ENCODE assay signal across 23 mouse cellular contexts in the genomic region with DNA sequence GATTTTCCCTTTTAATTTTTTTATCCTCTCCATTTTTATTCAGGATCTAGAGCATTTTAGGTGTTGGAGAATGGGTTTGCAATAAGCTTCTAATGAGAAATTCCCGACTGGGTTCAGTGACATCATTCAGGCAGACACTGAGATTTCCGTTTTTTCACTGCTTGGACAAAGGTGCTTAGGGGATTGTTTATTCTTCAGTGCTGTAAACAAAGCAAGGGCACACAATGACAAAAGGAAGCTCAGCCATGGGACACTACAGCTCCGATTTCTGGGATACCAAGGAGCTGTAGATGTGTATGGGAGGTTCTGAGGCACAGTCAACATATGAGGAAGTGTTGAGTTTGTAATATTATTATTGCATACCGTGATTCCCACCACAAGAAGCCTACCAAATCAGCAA.
DNase-seq lines count a peak whose midpoint lies in the region; ATAC-seq and TF ChIP-seq lines count a peak whose summit lies in the region.
"Had no signal": no experiment of that assay in that cellular context is flagged by ENCODE, and none has a peak within 500 bp of the region (broad histone marks: within the 10 kb centered on the region; RNA-seq: fewer than 3 reads in every experiment).

No protein-coding gene starts in this region.

- no peaks in the 10 kb centered on the region for H3K9me3 ChIP-seq in lung, embryonic 14.5 days (ENCODE audit: low read depth, low read length)
- no peaks in the 10 kb centered on the region for H3K9me3 ChIP-seq in midbrain, embryonic 12.5 days
- no peaks in the 10 kb centered on the region for H3K9me3 ChIP-seq in midbrain, embryonic 15.5 days
- H3K9me3 ChIP-seq: embryonic facial prominence, embryonic 13.5 days; embryonic facial prominence, embryonic 15.5 days; forebrain, embryonic 10.5 days; forebrain, embryonic 12.5 days had no signal

- DNase-seq in lung, embryonic 14.5 days, result peak; percentile 38
- DNase-seq in lung, adult 2 months, result no peak
- DNase-seq in lung, postnatal 10 days, result peak; percentile 31
- no peak for DNase-seq in lung, postnatal 14 days
- DNase-seq in lung, postnatal 36 days, result peak; percentile 56
- DNase-seq in gastrocnemius, adult 18-20 months (ENCODE audit: low spot score), result no peak
- DNase-seq: adrenal gland, adult 2 months; adrenal gland, postnatal 10 days; adrenal gland, postnatal 25 days; cerebellum, adult 11 months; cerebellum, adult 18-20 months; cerebellum, adult 8-10 months; cerebellum, adult 9-11 months; cerebellum, postnatal 14 days; cerebellum, postnatal 36 days; embryo, embryonic 11 days had no signal

- no peak overlapping the region for H3K4me3 ChIP-seq in lung, embryonic 14.5 days (ENCODE audit: low read depth, low read length)
- no peak overlapping the region for H3K4me3 ChIP-seq in lung, adult 2 months (replicated peaks; ENCODE audit: extremely low read depth, low read depth, low read length)
- H3K4me3 ChIP-seq in midbrain, embryonic 12.5 days, result no peak overlapping the region
- H3K4me3 ChIP-seq in midbrain, embryonic 15.5 days, result no peak overlapping the region
- H3K4me3 ChIP-seq: embryonic facial prominence, embryonic 13.5 days; embryonic facial prominence, embryonic 15.5 days; erythroblast, embryonic 14.5 days; forebrain, embryonic 10.5 days; forebrain, embryonic 12.5 days had no signal

- H3K36me3 ChIP-seq in lung, embryonic 14.5 days (ENCODE audit: insufficient read depth), result no peaks in the 10 kb centered on the region
- no peaks in the 10 kb centered on the region for H3K36me3 ChIP-seq in midbrain, embryonic 12.5 days
- no peaks in the 10 kb centered on the region for H3K36me3 ChIP-seq in midbrain, embryonic 15.5 days (replicated peaks)
- H3K36me3 ChIP-seq: embryonic facial prominence, embryonic 13.5 days; embryonic facial prominence, embryonic 15.5 days; forebrain, embryonic 10.5 days; forebrain, embryonic 12.5 days had no signal

- TF ChIP-seq CTCF in lung, embryonic 14.5 days (IDR thresholded peaks at IDR 0.05; ENCODE audit: low read depth), result no peak
- TF ChIP-seq CTCF in lung, adult 2 months (IDR thresholded peaks at IDR 0.05; ENCODE audit: insufficient read depth, low read length), result no peak

- no peaks in the 10 kb centered on the region for H3K4me1 ChIP-seq in lung, embryonic 14.5 days (ENCODE audit: insufficient read depth)
- H3K4me1 ChIP-seq in lung, adult 2 months (ENCODE audit: control insufficient read depth, insufficient read depth, low read length), result 0 out of 2 replicates have a peak, but pooled peaks cover 5% of the 10 kb centered on the region
- peaks cover 52% of the 10 kb centered on the region for H3K4me1 ChIP-seq in midbrain, embryonic 12.5 days
- peaks cover 22% of the 10 kb centered on the region for H3K4me1 ChIP-seq in midbrain, embryonic 15.5 days

- H3K27me3 ChIP-seq in lung, embryonic 14.5 days (ENCODE audit: insufficient read depth, low read length), result no peaks in the 10 kb centered on the region
- H3K27me3 ChIP-seq in midbrain, embryonic 12.5 days, result no peaks in the 10 kb centered on the region; the same call in 1 of the 2 replicates
- no peaks in the 10 kb centered on the region for H3K27me3 ChIP-seq in midbrain, embryonic 15.5 days (replicated peaks)
- H3K27me3 ChIP-seq: embryonic facial prominence, embryonic 13.5 days; embryonic facial prominence, embryonic 15.5 days had no signal

- no peak overlapping the region for H3K4me2 ChIP-seq in lung, embryonic 14.5 days
- no peak overlapping the region for H3K4me2 ChIP-seq in midbrain, embryonic 12.5 days (replicated peaks)
- no peak overlapping the region for H3K4me2 ChIP-seq in midbrain, embryonic 15.5 days
- H3K4me2 ChIP-seq: embryonic facial prominence, embryonic 13.5 days; embryonic facial prominence, embryonic 15.5 days; forebrain, embryonic 12.5 days had no signal

- no peak overlapping the region for H3K9ac ChIP-seq in lung, embryonic 14.5 days
- H3K9ac ChIP-seq in midbrain, embryonic 12.5 days (replicated peaks), result no peak overlapping the region
- H3K9ac ChIP-seq in midbrain, embryonic 15.5 days, result no peak overlapping the region
- H3K9ac ChIP-seq: embryonic facial prominence, embryonic 13.5 days; embryonic facial prominence, embryonic 15.5 days; forebrain, embryonic 12.5 days had no signal

- no peak overlapping the region for H3K27ac ChIP-seq in lung, embryonic 14.5 days (ENCODE audit: low read depth)
- H3K27ac ChIP-seq in midbrain, embryonic 12.5 days (replicated peaks), result 0 out of 2 replicates have a peak overlapping the region, but pooled peaks have one; percentile 39
- no peak overlapping the region for H3K27ac ChIP-seq in midbrain, embryonic 15.5 days
- H3K27ac ChIP-seq: embryonic facial prominence, embryonic 13.5 days; embryonic facial prominence, embryonic 15.5 days had no signal

- no peak for ATAC-seq in lung, embryonic 14.5 days (ENCODE audit: insufficient read depth)
- no peak for ATAC-seq in midbrain, embryonic 12.5 days (ENCODE audit: low FRiP score, low read depth)
- no peak for ATAC-seq in midbrain, embryonic 15.5 days (replicated peaks)

- TF ChIP-seq POLR2A in lung, adult 2 months (IDR thresholded peaks at IDR 0.05; ENCODE audit: borderline replicate concordance, extremely low read depth, low read depth, low read length), result no peak

- WGBS in lung, embryonic 14.5 days, result 45% methylated on average over 4 of the region's 4 CpGs
- 43% methylated on average over 4 of the region's 4 CpGs for WGBS in lung, adult 2 months
- 38% methylated on average over 4 of the region's 4 CpGs for WGBS in midbrain, embryonic 12.5 days
- WGBS in midbrain, embryonic 15.5 days, result 41% methylated on average over 4 of the region's 4 CpGs

Comparison
In these comparisons a context has a peak if more than half of its experiments do, and no peak if none do; other contexts are left out.
1. DNase-seq: peak in lung, embryonic 14.5 days (single experiment), lung, postnatal 10 days (single experiment) and lung, postnatal 36 days (single experiment); none in lung, adult 2 months (single experiment), lung, postnatal 14 days (single experiment) and gastrocnemius, adult 18-20 months (single experiment).